Mouse (Mus musculus) liver, embryonic 13.5 days (tissue): ENCODE measurements at regions not wholly inside any gene's neighbourhood (a gene's known extent, or its start where the extent isn't known, plus 50 kb on each side); places are given as distances from the start of the nearest gene placed in this dataset.
A peak's percentile ranks its signal among the peaks of the same experiment; 100 is the strongest.

Experiments used
- ATAC-seq: fragments of 200-750 bp; cut with Nextera tagmentation; 2 replicates; pipeline ENCODE4 v1.8.0; 2017; ENCODE audit warnings: low read depth, mild to moderate bottlenecking, moderate number of reproducible peaks, moderate library complexity
- DNase-seq: peaks from one replicate; pipeline ENCODE4 v3.0.0; 2022
- H3K27ac ChIP-seq: fragments of 300-500 bp; sonication (generic); 2 replicates; pipeline ENCODE4 v1.5.1; 2015; ENCODE audit warnings: moderate library complexity, mild to moderate bottlenecking, inconsistent platforms
- H3K27me3 ChIP-seq: fragments of 300-500 bp; sonication (generic); 2 replicates; pipeline ENCODE4 v1.6.1; 2015; ENCODE audit warnings: mild to moderate bottlenecking, inconsistent platforms
- H3K36me3 ChIP-seq: fragments of 300-500 bp; sonication (generic); 2 replicates; pipeline ENCODE4 v1.6.1; 2015; ENCODE audit warnings: mild to moderate bottlenecking, inconsistent platforms
- H3K4me1 ChIP-seq: fragments of 300-500 bp; sonication (generic); replicated peaks from 2 replicates; pipeline ENCODE4 v1.6.1; 2015; ENCODE audit warnings: inconsistent platforms
- H3K4me2 ChIP-seq: fragments of 300-500 bp; sonication (generic); 2 replicates; pipeline ENCODE4 v1.6.1; 2015; ENCODE audit warnings: inconsistent platforms, mild to moderate bottlenecking, moderate library complexity
- H3K4me3 ChIP-seq: fragments of 300-500 bp; sonication (generic); replicated peaks from 2 replicates; pipeline ENCODE4 v1.5.1; 2015; ENCODE audit warnings: mild to moderate bottlenecking, inconsistent platforms
- H3K9ac ChIP-seq: fragments of 300-500 bp; sonication (generic); 2 replicates; pipeline ENCODE4 v1.6.1; 2015; ENCODE audit warnings: mild to moderate bottlenecking, inconsistent platforms
- H3K9me3 ChIP-seq: fragments of 300-500 bp; sonication (generic); replicated peaks from 2 replicates; pipeline ENCODE4 v1.6.1; 2016; ENCODE audit warnings: inconsistent platforms
- WGBS: fragments of 180-500 bp; shearing (Covaris S2); methylation state at CpG from one replicate; pipeline ENCODE4 v1.1.7; 2015; ENCODE audit not compliant: insufficient replicate concordance; 5-methylcytosine and 5-hydroxymethylcytosine counted together

DNA sequence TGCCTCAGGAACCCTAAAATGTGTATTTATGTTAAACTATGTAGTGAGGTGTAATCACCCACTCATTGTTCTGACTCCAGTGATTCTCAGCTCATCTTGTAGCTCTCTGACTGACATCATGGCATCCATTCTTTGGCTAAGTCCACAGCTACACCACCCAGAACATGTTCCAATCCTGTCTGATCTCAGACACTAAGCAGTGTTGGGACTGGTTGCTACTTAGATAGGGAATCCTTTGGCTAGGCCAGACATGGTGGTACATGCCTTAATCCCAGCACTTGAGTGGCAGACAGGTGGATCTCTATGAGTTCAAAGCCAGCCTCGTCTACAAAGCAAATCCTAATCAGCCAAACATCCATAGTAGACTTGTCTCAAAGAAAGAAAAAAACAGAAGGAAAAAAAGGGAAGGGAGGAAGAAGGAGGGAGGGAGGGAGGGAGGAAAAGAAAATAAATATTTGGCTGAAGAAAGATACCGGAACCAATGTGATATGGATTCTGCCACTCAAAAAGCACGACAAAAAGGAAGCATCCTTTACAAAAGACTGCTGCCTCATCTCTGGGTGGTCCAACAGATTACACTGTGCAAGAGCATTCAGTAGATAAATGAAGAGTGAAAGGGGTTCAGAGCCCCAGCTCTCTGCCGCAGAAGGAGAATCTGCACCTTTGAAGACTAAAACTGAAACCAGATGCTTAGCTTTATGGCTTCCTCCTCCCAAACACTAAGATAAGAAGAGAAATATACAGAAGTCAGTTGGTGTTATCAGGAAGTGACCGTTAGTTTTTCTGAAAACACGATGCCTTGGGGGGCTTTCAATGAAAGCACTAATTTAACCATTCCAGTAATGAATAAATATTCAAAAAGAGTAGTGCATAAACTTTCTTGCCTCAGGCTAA, 51.5 kb upstream of the Med13 start:
- H3K27ac ChIP-seq: no peak overlapping the region
- ATAC-seq (peak; percentile 31; the same call in 1 of the 2 replicates), DNase-seq (no peak)
- no peaks in the 10 kb centered on the region for H3K27me3 ChIP-seq
- H3K4me1 ChIP-seq: peaks cover 23% of the 10 kb centered on the region
- peak overlapping the region; percentile 18; the same call in 1 of the 2 replicates for H3K4me2 ChIP-seq
- 21% methylated on average over 6 of the region's 6 CpGs for WGBS
- no peak overlapping the region for H3K4me3 ChIP-seq
- H3K9ac ChIP-seq: no peak overlapping the region
- H3K36me3 ChIP-seq: no peaks in the 10 kb centered on the region
- no peaks in the 10 kb centered on the region for H3K9me3 ChIP-seq

DNA sequence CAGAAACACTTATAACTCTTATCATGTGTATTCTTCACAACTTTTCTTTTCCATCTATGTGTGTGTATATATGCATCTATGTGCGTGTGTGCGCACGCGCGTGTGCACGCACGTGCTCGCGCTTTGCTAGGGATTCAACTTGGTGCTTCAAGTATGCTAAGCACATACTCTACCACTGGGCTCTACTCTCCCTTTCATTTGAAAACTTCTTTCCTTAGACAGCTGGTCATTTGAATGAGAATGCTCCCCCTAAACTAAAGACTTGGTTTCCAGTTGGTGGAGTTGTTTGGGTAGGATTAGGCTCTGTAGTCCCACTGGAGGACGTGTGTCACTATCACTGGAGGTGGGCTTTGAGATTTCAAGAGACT, 52.2 kb upstream of the Med13 start:
- Histone ChIP-seq H3K27ac (no peak overlapping the region), H3K4me2 (no peak overlapping the region), H3K4me3 (no peak overlapping the region), H3K4me1 (peaks cover 19% of the 10 kb centered on the region), H3K27me3 (no peaks in the 10 kb centered on the region), H3K9me3 (no peaks in the 10 kb centered on the region), H3K9ac (no peak overlapping the region), H3K36me3 (no peaks in the 10 kb centered on the region)
- no peak for DNase-seq
- ATAC-seq: no peak
- 90% methylated on average over 10 of the region's 10 CpGs for WGBS

DNA sequence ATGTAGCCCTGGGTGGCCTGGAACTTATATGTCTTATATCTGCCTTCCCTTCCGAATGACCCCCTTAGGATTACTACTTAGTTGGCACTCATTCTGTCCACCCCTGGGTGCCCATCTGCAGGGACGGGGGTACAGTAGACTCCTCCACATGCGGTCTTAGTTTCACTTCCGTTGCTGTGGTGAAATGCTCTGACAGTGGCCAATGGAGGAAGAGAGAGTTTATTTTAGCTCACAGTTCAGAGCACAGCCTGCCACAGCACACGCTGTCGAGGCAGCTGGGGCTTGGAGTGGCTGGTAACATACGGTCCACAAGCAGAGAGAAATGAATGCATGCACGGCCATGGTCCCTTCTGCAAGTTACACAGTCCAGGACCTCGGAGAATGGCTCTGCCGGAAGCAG, 53.1 kb upstream of the Med13 start:
- Histone ChIP-seq H3K36me3 (no peaks in the 10 kb centered on the region), H3K4me3 (no peak overlapping the region), H3K4me1 (peaks cover 14% of the 10 kb centered on the region), H3K27ac (no peak overlapping the region), H3K9me3 (no peaks in the 10 kb centered on the region), H3K4me2 (no peak overlapping the region), H3K9ac (no peak overlapping the region), H3K27me3 (no peaks in the 10 kb centered on the region)
- no peak for DNase-seq
- WGBS: 72% methylated on average over 10 of the region's 10 CpGs
- no peak for ATAC-seq

DNA sequence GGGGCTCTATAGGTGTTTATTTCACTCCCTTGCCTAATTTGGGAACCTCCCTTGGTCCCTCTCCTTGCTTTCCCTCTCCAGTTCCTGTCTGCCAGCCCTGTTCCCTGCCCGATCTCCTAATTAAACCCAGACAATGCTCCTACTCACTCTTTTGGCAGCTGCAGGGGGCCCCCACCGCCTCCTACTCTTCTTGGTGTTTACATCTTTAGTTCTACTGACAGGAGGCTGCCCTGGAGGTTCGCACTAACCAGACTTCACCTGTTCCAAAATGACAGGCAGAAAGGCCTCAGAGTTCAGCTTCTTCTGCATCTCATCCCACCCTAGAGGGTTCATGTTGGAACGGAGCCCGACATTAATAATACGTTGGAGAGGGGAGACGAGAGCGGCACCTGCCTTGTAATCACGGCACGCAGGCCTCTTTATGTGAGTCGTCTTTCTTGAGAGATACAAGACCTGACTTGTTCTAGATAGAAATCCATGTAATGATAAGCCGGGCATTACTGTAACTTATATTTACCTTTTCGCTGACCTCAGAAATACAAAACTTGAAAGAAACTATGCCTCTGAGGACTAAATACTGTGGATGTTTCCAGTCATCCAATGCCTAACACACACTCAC, 55.5 kb upstream of the Med13 start:
- H3K4me3 ChIP-seq: no peak overlapping the region
- WGBS: 63% methylated on average over 13 of the region's 13 CpGs
- no peak overlapping the region for H3K4me2 ChIP-seq

DNA sequence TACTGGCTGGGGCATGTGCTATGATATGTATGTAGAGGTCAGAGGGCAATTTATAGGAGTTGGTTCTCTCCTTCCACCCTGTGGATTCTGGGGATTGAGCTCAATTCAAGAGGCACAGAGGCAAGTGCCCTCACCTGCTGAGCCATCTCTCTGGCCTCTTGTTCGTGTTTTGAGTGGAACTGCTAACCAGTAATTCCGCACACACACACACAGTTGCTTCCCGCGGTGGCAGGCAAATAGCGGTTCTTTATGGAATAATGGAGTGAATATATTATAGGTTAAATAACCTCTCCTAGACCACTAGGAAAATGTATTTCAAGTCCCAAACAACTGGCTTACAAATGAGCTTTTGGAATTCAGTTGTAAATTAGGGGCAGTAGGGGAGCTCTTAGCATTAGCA, 59.1 kb upstream of the Med13 start:
- no peaks in the 10 kb centered on the region for H3K4me1 ChIP-seq
- H3K27me3 ChIP-seq: no peaks in the 10 kb centered on the region
- 82% methylated on average over 5 of the region's 5 CpGs for WGBS
- ATAC-seq (no peak), DNase-seq (no peak)
- no peak overlapping the region for H3K9ac ChIP-seq
- H3K4me3 ChIP-seq: no peak overlapping the region
- no peak overlapping the region for H3K4me2 ChIP-seq
- H3K36me3 ChIP-seq: no peaks in the 10 kb centered on the region
- H3K9me3 ChIP-seq: no peaks in the 10 kb centered on the region
- no peak overlapping the region for H3K27ac ChIP-seq

More for the DNA sequence above, 55.5 kb upstream of the Med13 start:
- H3K9me3 ChIP-seq: no peaks in the 10 kb centered on the region
- peaks cover 14% of the 10 kb centered on the region for H3K4me1 ChIP-seq
- no peaks in the 10 kb centered on the region for H3K36me3 ChIP-seq
- ATAC-seq: no peak
- no peak for DNase-seq
- no peaks in the 10 kb centered on the region for H3K27me3 ChIP-seq
- no peak overlapping the region for H3K9ac ChIP-seq
- no peak overlapping the region for H3K27ac ChIP-seq

DNA sequence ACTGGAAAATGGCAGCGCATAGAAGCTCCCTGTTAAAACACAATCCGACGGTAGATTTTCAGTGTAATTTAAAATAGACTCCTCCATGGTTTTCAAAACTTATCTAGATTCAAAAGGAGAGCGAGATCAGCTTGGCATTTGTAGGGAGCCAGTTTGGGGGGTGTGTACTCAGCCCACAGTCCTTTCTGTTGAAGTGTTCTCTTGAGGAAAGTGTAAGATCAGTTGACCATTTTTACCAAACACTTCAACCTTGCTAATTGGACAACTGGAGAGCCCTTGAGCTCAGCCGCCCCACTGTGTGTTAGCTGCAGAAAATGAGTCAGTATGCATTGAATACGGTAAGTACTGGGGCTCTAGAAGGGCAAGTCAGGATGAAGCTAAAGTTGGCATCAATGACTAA, 59.8 kb upstream of the Med13 start:
- no peak overlapping the region for H3K4me2 ChIP-seq
- 79% methylated on average over 6 of the region's 6 CpGs for WGBS

DNA sequence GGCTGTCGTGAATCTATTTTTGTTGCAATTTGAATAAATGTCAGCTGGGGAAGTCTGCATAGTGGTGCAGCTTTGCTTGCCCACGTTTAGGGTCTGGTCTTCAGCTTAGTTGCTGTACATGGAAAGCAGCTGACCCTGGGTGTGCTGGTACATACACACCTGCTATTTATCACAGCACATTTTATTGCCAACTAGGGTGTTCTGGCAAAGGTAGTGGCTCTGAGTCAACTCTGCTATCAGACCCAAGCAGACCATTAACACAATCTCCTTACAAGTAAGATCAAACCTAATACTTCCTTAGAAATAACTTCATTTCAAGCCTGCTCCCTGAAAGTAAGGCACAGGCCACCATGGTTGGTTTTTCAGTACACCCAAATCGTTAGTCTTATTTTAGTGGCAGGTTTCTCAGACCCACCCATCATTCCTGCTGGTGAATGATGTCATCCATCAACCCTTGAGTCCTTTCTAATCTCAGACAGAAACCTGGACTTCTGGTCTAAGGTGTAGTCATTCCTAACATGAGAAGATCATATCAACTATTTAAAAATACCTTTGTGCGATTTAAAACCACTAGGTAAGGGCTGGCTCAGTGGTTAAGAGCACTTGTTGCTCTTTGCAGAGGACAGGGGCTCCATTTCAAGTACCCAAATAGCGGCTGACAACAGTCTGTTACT, 62.5 kb upstream of the Med13 start:
- WGBS: 61% methylated on average over 5 of the region's 5 CpGs
- H3K4me1 ChIP-seq: no peaks in the 10 kb centered on the region
- ATAC-seq (no peak), DNase-seq (no peak)
- H3K9ac ChIP-seq: no peak overlapping the region
- H3K27ac ChIP-seq: no peak overlapping the region
- H3K4me2 ChIP-seq: no peak overlapping the region
- no peaks in the 10 kb centered on the region for H3K27me3 ChIP-seq
- no peaks in the 10 kb centered on the region for H3K9me3 ChIP-seq
- H3K4me3 ChIP-seq: no peak overlapping the region
- H3K36me3 ChIP-seq: no peaks in the 10 kb centered on the region

More for the DNA sequence above, 59.8 kb upstream of the Med13 start:
- DNase-seq (no peak), ATAC-seq (no peak)
- no peak overlapping the region for H3K9ac ChIP-seq
- no peak overlapping the region for H3K4me3 ChIP-seq
- H3K36me3 ChIP-seq: no peaks in the 10 kb centered on the region
- H3K4me1 ChIP-seq: no peaks in the 10 kb centered on the region
- no peaks in the 10 kb centered on the region for H3K9me3 ChIP-seq
- no peak overlapping the region for H3K27ac ChIP-seq
- no peaks in the 10 kb centered on the region for H3K27me3 ChIP-seq

DNA sequence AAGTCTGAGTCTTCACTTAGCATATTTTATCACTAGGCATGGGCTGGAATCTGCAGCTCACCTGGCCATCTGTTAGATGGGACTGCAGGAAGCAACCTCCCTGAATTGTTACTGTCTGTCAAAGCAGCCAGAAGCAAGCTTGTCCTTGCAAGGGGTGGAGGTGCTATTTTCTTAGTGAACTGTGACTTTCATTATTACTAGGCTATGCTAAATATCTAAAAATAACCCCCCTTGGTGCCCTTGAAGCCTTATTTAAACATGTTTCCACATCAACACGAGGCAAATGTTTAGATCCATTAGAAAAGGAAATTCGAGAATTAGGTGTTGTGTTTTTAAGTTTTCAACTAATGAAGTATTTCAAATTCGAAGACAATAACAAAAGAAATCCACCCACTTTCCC, 55.5 kb upstream of the Rnft1 start:
- no peaks in the 10 kb centered on the region for H3K27me3 ChIP-seq
- no peaks in the 10 kb centered on the region for H3K9me3 ChIP-seq
- 33% methylated on average over 3 of the region's 3 CpGs for WGBS
- no peak overlapping the region for H3K4me2 ChIP-seq
- H3K27ac ChIP-seq: no peak overlapping the region
- no peaks in the 10 kb centered on the region for H3K4me1 ChIP-seq
- DNase-seq: no peak
- H3K9ac ChIP-seq: no peak overlapping the region
- H3K4me3 ChIP-seq: no peak overlapping the region
- ATAC-seq: no peak
- H3K36me3 ChIP-seq: no peaks in the 10 kb centered on the region

DNA sequence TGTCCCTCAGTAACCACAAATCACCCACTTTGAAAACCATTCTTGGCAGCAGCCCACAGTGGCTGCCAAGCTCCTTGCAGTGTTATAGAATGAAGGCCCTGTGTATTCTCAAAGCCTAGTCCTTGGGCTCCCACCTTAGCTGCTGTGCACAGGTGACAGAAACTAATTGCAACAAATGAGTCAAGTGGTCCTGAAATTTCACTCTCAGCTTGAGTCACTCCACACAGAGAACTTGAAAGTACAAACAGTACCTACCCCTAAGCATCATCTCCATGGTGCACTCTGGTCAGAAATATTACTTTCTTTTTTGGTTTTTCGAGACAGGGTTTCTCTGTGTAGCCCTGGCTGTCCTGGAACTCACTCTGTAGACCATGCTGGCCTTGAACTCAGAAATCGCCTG, 54.2 kb upstream of the Rnft1 start:
- H3K4me2 ChIP-seq: no peak overlapping the region

DNA sequence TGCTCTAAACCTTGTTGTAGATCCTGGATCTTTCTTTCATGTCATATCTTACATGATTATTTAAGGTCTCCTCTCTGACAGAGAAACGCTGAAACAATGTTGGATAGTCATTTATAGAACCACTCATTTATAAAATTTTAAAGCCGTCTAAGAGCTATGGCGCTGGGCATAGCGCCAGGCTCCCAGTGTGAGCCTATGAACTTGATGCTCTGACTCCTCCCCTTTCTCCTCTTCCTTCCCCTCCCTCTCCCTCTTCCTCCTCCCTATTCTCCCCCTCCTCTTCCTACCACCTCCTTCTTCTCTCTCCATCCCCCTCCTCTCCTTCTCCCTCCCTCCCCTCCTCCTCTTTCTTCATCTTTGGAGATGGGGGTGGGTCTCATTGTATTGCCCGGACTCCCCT, 52.9 kb upstream of the Rnft1 start:
- Histone ChIP-seq H3K27me3 (no peaks in the 10 kb centered on the region), H3K9me3 (no peaks in the 10 kb centered on the region), H3K27ac (no peak overlapping the region), H3K36me3 (no peaks in the 10 kb centered on the region), H3K4me3 (no peak overlapping the region), H3K4me1 (no peaks in the 10 kb centered on the region), H3K9ac (no peak overlapping the region), H3K4me2 (no peak overlapping the region)
- 75% methylated on average over 5 of the region's 5 CpGs for WGBS
- ATAC-seq (no peak), DNase-seq (no peak)

More for the DNA sequence above, 54.2 kb upstream of the Rnft1 start:
- Histone ChIP-seq H3K36me3 (no peaks in the 10 kb centered on the region), H3K27me3 (no peaks in the 10 kb centered on the region), H3K4me1 (no peaks in the 10 kb centered on the region), H3K9me3 (no peaks in the 10 kb centered on the region), H3K27ac (no peak overlapping the region), H3K4me3 (no peak overlapping the region), H3K9ac (no peak overlapping the region)
- DNase-seq (no peak), ATAC-seq (no peak)
- 67% methylated on average over 2 of the region's 2 CpGs for WGBS

DNA sequence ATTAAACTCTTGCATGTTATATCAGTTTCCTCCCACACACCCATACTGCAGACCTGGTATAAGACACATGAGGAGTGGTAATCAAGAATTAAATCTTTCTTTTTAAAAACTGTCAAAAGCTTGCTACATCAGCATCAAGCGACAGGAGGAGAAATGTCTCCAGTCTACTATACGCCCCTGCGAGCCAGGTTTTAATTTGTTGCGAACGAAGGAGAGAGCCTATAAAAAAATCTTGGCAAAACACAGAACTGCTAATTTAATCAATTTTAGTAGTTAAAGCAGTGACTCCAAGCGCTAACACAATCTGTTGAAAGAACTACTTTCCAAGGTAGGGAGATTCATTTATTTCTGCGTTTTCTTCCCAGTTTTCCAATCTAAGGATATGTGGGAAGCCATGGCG, 50.4 kb upstream of the Rnft1 start:
- Histone ChIP-seq H3K4me1 (no peaks in the 10 kb centered on the region), H3K9ac (no peak overlapping the region), H3K4me3 (no peak overlapping the region), H3K27me3 (no peaks in the 10 kb centered on the region), H3K9me3 (no peaks in the 10 kb centered on the region), H3K27ac (no peak overlapping the region), H3K36me3 (no peaks in the 10 kb centered on the region), H3K4me2 (no peak overlapping the region)
- DNase-seq (no peak), ATAC-seq (no peak)
- WGBS: 73% methylated on average over 8 of the region's 8 CpGs
